Mouse (Mus musculus) frontal cortex, postnatal 10 days (tissue): Measurements from ENCODE around the gene Ang.
A peak's percentile ranks its signal among the peaks of the same experiment; 100 is the strongest.

Experiments used
- DNase-seq, 2 experiments: peaks; one replicate each; pipeline ENCODE4 v3.0.0; 2022; ENCODE audit warnings: low spot score in 2 of 2, mixed read lengths in 1 of 2

The Ang gene

GRCm38 (mm10) chr14:51088970-51089673, 1.8 kb upstream of the Ang start:
- DNase-seq: peak; percentile 90 to 95

- DNase-seq: no peak
Observed at GRCm38 (mm10) chr14:51089674-51090076, 1.3 kb upstream of the Ang start.

- DNase-seq: peak in 1 of 2 experiments; percentile 82
Observed at GRCm38 (mm10) chr14:51090077-51090781, 721 bp upstream of the Ang start.

GRCm38 (mm10) chr14:51092073-51092620, 1.2 kb downstream of the Ang start:
- no peak for DNase-seq

- DNase-seq: no peak
Observed at GRCm38 (mm10) chr14:51093496-51093895, 2.5 kb downstream of the Ang start.

- DNase-seq: peak in 1 of 2 experiments; percentile 32
Observed at GRCm38 (mm10) chr14:51094096-51094875, 3.3 kb downstream of the Ang start.

GRCm38 (mm10) chr14:51094921-51095320, 4.0 kb downstream of the Ang start:
- DNase-seq: no peak

- no peak for DNase-seq
Observed at GRCm38 (mm10) chr14:51095736-51096524, 5.0 kb downstream of the Ang start.

GRCm38 (mm10) chr14:51098300-51098699, 7.3 kb downstream of the Ang start:
- DNase-seq: peak; percentile 47 to 72

- DNase-seq: no peak
Observed at GRCm38 (mm10) chr14:51098921-51099320, 8.0 kb downstream of the Ang start.

GRCm38 (mm10) chr14:51101284-51101683, 10.3 kb downstream of the Ang start:
- no peak for DNase-seq

- peak in 1 of 2 experiments; percentile 59 for DNase-seq
Observed at GRCm38 (mm10) chr14:51103217-51103616, 12.3 kb downstream of the Ang start.

- DNase-seq: no peak
Observed at GRCm38 (mm10) chr14:51104366-51104765, 13.4 kb downstream of the Ang start.

GRCm38 (mm10) chr14:51106449-51106967, 15.6 kb downstream of the Ang start:
- no peak for DNase-seq

- DNase-seq: no peak
Observed at GRCm38 (mm10) chr14:51111966-51112365, 21.0 kb downstream of the Ang start.

- DNase-seq: no peak
Observed at GRCm38 (mm10) chr14:51113476-51113875, 22.5 kb downstream of the Ang start.

- no peak for DNase-seq
Observed at GRCm38 (mm10) chr14:51113916-51114560, 23.1 kb downstream of the Ang start, which contains the start of gene Eddm3b. Gene Eddm3b, plus strand, starts transcription at chr14:51114426.

- no peak for DNase-seq
Observed at GRCm38 (mm10) chr14:51125684-51126083, 34.7 kb downstream of the Ang start.

- no peak for DNase-seq
Observed at GRCm38 (mm10) chr14:51127648-51128258, 36.8 kb downstream of the Ang start.
